Mouse (Mus musculus) olfactory bulb, adult 2 months (tissue): ENCODE measurements around the gene Adam19.

Source experiments
- CTCF ChIP-seq: fragments of 200-500 bp; IDR thresholded peaks from 2 replicates; pipeline ENCODE4 v1.5.1; 2012; ENCODE audit warnings: low read depth, mild to moderate bottlenecking, low read length, moderate library complexity; ENCODE audit not compliant: insufficient read depth
- POLR2A ChIP-seq: fragments of 200-500 bp; IDR thresholded peaks from 2 replicates; pipeline ENCODE4 v1.6.1; 2012; ENCODE audit warnings: mild to moderate bottlenecking, low read depth, low read length, moderate library complexity; ENCODE audit not compliant: insufficient read depth

GRCm38 (mm10) chr11:46073850-46074688 is 18.3 kb downstream of the Adam19 start:
- TF ChIP-seq CTCF, result no peak
- TF ChIP-seq POLR2A, result no peak
